Mouse (Mus musculus) G1E (cell line): ENCODE results near the gene Lhcgr.

Experiments used
- CTCF ChIP-seq: IDR thresholded peaks from 2 replicates; pipeline ENCODE4 v1.5.1; 2012; ENCODE audit warnings: low read depth, low read length, inconsistent platforms, mixed read lengths
- GATA1 ChIP-seq: IDR thresholded peaks from 2 replicates; pipeline ENCODE4 v1.6.1; 2012; ENCODE audit warnings: borderline replicate concordance, low read length, inconsistent platforms, mixed read lengths
- POLR2AphosphoS5 ChIP-seq: IDR thresholded peaks from 2 replicates; pipeline ENCODE4 v1.6.1; 2012; ENCODE audit warnings: low read depth, low read length, inconsistent platforms; ENCODE audit not compliant: insufficient replicate concordance

DNA sequence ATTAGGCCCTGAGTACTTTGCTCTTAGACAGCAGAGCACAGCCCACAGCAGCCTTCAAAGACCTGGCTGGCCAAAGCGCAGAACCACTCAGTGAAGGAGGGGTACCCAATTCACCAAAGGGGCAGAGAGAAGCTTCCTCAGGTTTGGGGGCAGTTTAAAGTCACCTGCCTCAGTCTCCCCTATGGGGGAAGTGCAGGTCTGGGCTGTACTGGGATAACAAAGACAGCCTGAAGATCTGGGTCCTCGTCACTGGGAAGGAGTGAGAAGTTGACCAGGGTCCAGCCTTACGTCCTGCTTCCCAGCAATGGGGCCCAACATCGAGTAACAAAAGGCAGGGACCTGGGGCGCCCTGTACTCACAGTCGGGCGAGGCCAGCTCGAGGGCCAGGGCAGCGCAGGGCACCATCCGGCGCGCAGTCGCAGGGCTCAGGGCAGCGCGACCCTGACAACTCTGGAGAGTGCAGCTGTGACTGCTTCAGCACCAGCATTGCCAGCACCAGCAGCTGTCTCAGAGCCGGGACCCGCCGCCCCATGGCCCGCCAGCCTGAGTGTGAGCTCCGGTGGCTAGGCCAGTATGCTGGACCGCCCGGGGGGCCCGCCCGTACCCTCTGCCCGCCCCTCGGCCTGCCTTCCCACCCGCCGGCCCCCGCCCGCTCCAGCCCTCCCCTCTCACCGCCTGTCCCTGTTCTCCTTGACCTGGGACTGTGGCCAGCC is at the start of gene Lhcgr:
- no peak for TF ChIP-seq POLR2AphosphoS5
- TF ChIP-seq CTCF = no peak
- no peak for TF ChIP-seq GATA1
